Mouse (Mus musculus) bone marrow macrophage, adult 2 months (primary cell): ENCODE data around the gene Cep112.

Experiments used
- CTCF ChIP-seq: IDR thresholded peaks from 2 replicates; pipeline ENCODE4 v1.5.1; 2012; ENCODE audit warnings: low read depth, mild to moderate bottlenecking, low read length, moderate library complexity
- POLR2A ChIP-seq: IDR thresholded peaks from 2 replicates; pipeline ENCODE4 v1.6.1; 2012; ENCODE audit warnings: mild to moderate bottlenecking, low read depth, low read length, borderline replicate concordance

- no peak for TF ChIP-seq POLR2A
- TF ChIP-seq CTCF, result no peak
These were observed 432.8 kb downstream of the Cep112 start for GRCm38 (mm10) chr11:108857678-108858338.
